Mouse (Mus musculus): ENCODE data around the gene Ssh3. TPM values are rescaled to one million over a fixed set of nuclear protein-coding genes. Genes with fewer than 3 reads are reported as not detected.

The Ssh3 gene
- 122 and 130 TPM in 2 replicates for polyA plus RNA-seq (2012; rRNA removed)

GRCm38 (mm10) chr19:4268566-4269361, at the start of gene Ssh3:
Gene Ssh3, minus strand, starts transcription at chr19:4269180.

GRCm38 (mm10) chr19:4306190-4306577, 37.2 kb upstream of the Ssh3 start, which contains the start of gene Grk2:
Gene Grk2, minus strand, starts transcription at chr19:4306222.

GRCm38 (mm10) chr19:4282898-4283553, 14.0 kb upstream of the Ssh3 start, which contains the start of gene Ankrd13d:
Gene Ankrd13d, minus strand, starts transcription at chr19:4283137.

GRCm38 (mm10) chr19:4231253-4232185, 37.5 kb downstream of the Ssh3 start, which contains the start of gene Pold4:
Gene Pold4, plus strand, starts transcription at chr19:4231899.

GRCm38 (mm10) chr19:4214071-4214770, 54.8 kb downstream of the Ssh3 start, which contains the start of the genes Clcf1 and AC109138.7:
Gene Clcf1, plus strand, starts transcription at chr19:4214238.
Gene AC109138.7, plus strand, starts transcription at chr19:4214357.

Other genes with a start within 250 kb of the Ssh3 start
- 602 and 633 TPM in 2 replicates for gene Gstp1, start 231.2 kb downstream of the Ssh3 start, polyA plus RNA-seq (2012; rRNA removed)
- gene Gstp2, start 223.2 kb downstream of the Ssh3 start, polyA plus RNA-seq (2012; rRNA removed), result 19.2 and 19.7 TPM in 2 replicates
- 0.62 and 1.6 TPM in 2 replicates for gene Gstp3, start 209.6 kb downstream of the Ssh3 start, polyA plus RNA-seq (2012; rRNA removed)
- not detected in 2 replicates for gene Cabp2, start 187.6 kb downstream of the Ssh3 start, polyA plus RNA-seq (2012; rRNA removed)
- 282 and 353 TPM in 2 replicates for gene Cdk2ap2, start 172.0 kb downstream of the Ssh3 start, polyA plus RNA-seq (2012; rRNA removed)
- 140 and 151 TPM in 2 replicates for gene Pitpnm1, start 169.2 kb downstream of the Ssh3 start, polyA plus RNA-seq (2012; rRNA removed)
- gene Aip, start 143.3 kb downstream of the Ssh3 start, polyA plus RNA-seq (2012; rRNA removed), result 123 and 142 TPM in 2 replicates
- 0.10 and 0.18 TPM in 2 replicates for gene Gpr152, start 129.4 kb downstream of the Ssh3 start, polyA plus RNA-seq (2012; rRNA removed)
- gene Cabp4, start 125.1 kb downstream of the Ssh3 start, polyA plus RNA-seq (2012; rRNA removed), result 0.06 TPM in 1 of 2 replicates, not detected in the other
- gene Coro1b, start 120.6 kb downstream of the Ssh3 start, polyA plus RNA-seq (2012; rRNA removed), result 376 and 395 TPM in 2 replicates
- 32.6 and 49.4 TPM in 2 replicates for gene Ptprcap, start 115.6 kb downstream of the Ssh3 start, polyA plus RNA-seq (2012; rRNA removed)
- gene Rps6kb2, start 105.8 kb downstream of the Ssh3 start, polyA plus RNA-seq (2012; rRNA removed), result 34.0 and 51.7 TPM in 2 replicates
- gene Carns1, start 93.7 kb downstream of the Ssh3 start, polyA plus RNA-seq (2012; rRNA removed), result 11.3 and 12.2 TPM in 2 replicates
- 5.6 and 6.3 TPM in 2 replicates for gene Tbc1d10c, start 77.9 kb downstream of the Ssh3 start, polyA plus RNA-seq (2012; rRNA removed)
- 485 and 610 TPM in 2 replicates for gene Ppp1ca, start 77.1 kb downstream of the Ssh3 start, polyA plus RNA-seq (2012; rRNA removed)
- 28.8 and 35.2 TPM in 2 replicates for gene Rad9a, start 67.5 kb downstream of the Ssh3 start, polyA plus RNA-seq (2012; rRNA removed)
- gene Clcf1, start 54.9 kb downstream of the Ssh3 start, polyA plus RNA-seq (2012; rRNA removed), result 39.8 and 49.9 TPM in 2 replicates
- not detected in 2 replicates for gene AC109138.7, start 54.8 kb downstream of the Ssh3 start, polyA plus RNA-seq (2012; rRNA removed)
- gene Pold4, start 37.3 kb downstream of the Ssh3 start, polyA plus RNA-seq (2012; rRNA removed), result 79.9 and 81.1 TPM in 2 replicates
- gene Ankrd13d, start 14.0 kb upstream of the Ssh3 start, polyA plus RNA-seq (2012; rRNA removed), result 15.7 and 17.4 TPM in 2 replicates
- 98.5 and 101 TPM in 2 replicates for gene Grk2, start 37.0 kb upstream of the Ssh3 start, polyA plus RNA-seq (2012; rRNA removed)
- 76.1 and 118 TPM in 2 replicates for gene Kdm2a, start 129.1 kb upstream of the Ssh3 start, polyA plus RNA-seq (2012; rRNA removed)
- gene Rhod, start 170.3 kb upstream of the Ssh3 start, polyA plus RNA-seq (2012; rRNA removed), result 28.5 and 31.8 TPM in 2 replicates
- gene Syt12, start 208.3 kb upstream of the Ssh3 start, polyA plus RNA-seq (2012; rRNA removed), result 17.7 and 27.0 TPM in 2 replicates
- gene 2010003K11Rik, start 229.4 kb upstream of the Ssh3 start, polyA plus RNA-seq (2012; rRNA removed), result 1.5 and 2.1 TPM in 2 replicates
- gene Pcx, start 241.3 kb upstream of the Ssh3 start, polyA plus RNA-seq (2012; rRNA removed), result 105 and 130 TPM in 2 replicates